Mouse (Mus musculus) MEL (cell line): ENCODE measurements around the gene Apela.

Experiments
- CTCF ChIP-seq, 3 experiments: IDR thresholded peaks in 2 of 3; conservative IDR thresholded peaks in 1 of 3; 2 replicates each; pipeline ENCODE4 v1.5.1; 2011 to 2012; ENCODE audit warnings: low read length in 3 of 3, low read depth in 2 of 3, mild to moderate bottlenecking in 2 of 3, improper control_type of control experiment in 1 of 3, inconsistent platforms in 1 of 3, mixed read lengths in 1 of 3, moderate library complexity in 1 of 3; ENCODE audit not compliant: control insufficient read depth in 1 of 3, insufficient read depth in 1 of 3, poor library complexity in 1 of 3, severe bottlenecking in 1 of 3
- EP300 ChIP-seq, 2 experiments: IDR thresholded peaks; 2 replicates each; pipeline ENCODE4 v1.6.1; 2011; ENCODE audit warnings: improper control_type of control experiment in 2 of 2, low read length in 2 of 2, low read depth in 1 of 2, mild to moderate bottlenecking in 1 of 2
- HCFC1 ChIP-seq: IDR thresholded peaks from 2 replicates; pipeline ENCODE4 v1.6.1; 2012; ENCODE audit warnings: low read depth, mild to moderate bottlenecking, inconsistent platforms, low read length, improper control_type of control experiment, moderate library complexity
- JUND ChIP-seq: IDR thresholded peaks from 2 replicates; pipeline ENCODE4 v1.6.1; 2011; ENCODE audit warnings: low read depth, mild to moderate bottlenecking, improper control_type of control experiment, low read length
- MAFK ChIP-seq: IDR thresholded peaks from 2 replicates; pipeline ENCODE4 v1.6.1; 2011; ENCODE audit warnings: low read depth, mild to moderate bottlenecking, low read length, improper control_type of control experiment, borderline replicate concordance
- MXI1 ChIP-seq: IDR thresholded peaks from 2 replicates; pipeline ENCODE4 v1.6.1; 2011; ENCODE audit warnings: mild to moderate bottlenecking, low read depth, low read length, improper control_type of control experiment
- POLR2A ChIP-seq, 2 experiments: IDR thresholded peaks; 2 replicates each; pipeline ENCODE4 v1.6.1; 2011 to 2012; ENCODE audit warnings: low read length in 2 of 2, mild to moderate bottlenecking in 2 of 2, control low read depth in 1 of 2, improper control_type of control experiment in 1 of 2, low read depth in 1 of 2, moderate library complexity in 1 of 2; ENCODE audit not compliant: control insufficient read depth in 1 of 2, insufficient read depth in 1 of 2, poor library complexity in 1 of 2
- USF1 ChIP-seq: IDR thresholded peaks from 2 replicates; pipeline ENCODE4 v1.6.1; 2014; ENCODE audit warnings: low read depth, mild to moderate bottlenecking, inconsistent platforms, low read length, improper control_type of control experiment, moderate library complexity
- ZNF384 ChIP-seq: IDR thresholded peaks from 2 replicates; pipeline ENCODE4 v1.6.1; 2012; ENCODE audit warnings: low read depth, mild to moderate bottlenecking, inconsistent platforms, low read length, improper control_type of control experiment

DNA sequence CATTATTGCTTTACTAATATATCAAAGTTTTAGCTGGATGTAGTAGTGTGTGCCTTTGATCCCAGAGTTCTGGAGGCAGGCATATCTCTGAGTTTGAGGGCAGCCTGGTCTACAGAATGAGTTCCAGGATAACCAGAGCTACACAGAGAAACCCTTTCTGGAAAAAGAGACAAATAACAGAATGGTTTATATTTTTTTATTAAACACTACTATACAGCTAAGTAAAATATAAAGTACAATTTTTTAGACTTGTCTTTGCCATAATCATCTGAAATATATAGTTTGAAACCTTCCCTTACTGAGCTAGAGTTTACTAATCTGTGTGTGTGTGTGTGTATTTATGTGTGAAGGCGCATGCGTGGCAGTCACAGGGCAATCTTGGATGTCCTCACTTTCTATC lies 37.6 kb upstream of the Apela start, which contains the start of gene Gm10663:
- TF ChIP-seq POLR2A (IDR thresholded peaks at IDR 0.05; ENCODE audit: control insufficient read depth in 1 of 2, insufficient read depth in 1 of 2, low read depth in 1 of 2, low read length in 2 of 2, poor library complexity in 1 of 2) (no peak), MAFK (no peak), USF1 (no peak), HCFC1 (no peak), EP300 (IDR thresholded peaks at IDR 0.05; ENCODE audit: low read depth in 1 of 2, low read length in 2 of 2) (no peak), MXI1 (no peak), JUND (no peak), CTCF (IDR thresholded peaks at IDR 0.05 in 2 of 3, conservative IDR thresholded peaks at IDR 0.05 in 1 of 3; ENCODE audit: control insufficient read depth in 1 of 3, insufficient read depth in 1 of 3, low read depth in 2 of 3, low read length in 3 of 3, poor library complexity in 1 of 3, severe bottlenecking in 1 of 3) (no peak), ZNF384 (no peak)
